20 mouse cellular contexts compared by ENCODE assay signal in genomic region chr6:132761831-132762230, GRCm38 (mm10). TPM values are rescaled to one million over a fixed set of nuclear protein-coding genes. Genes with fewer than 3 reads are reported as not detected.
DNase-seq lines count a peak whose midpoint lies in the region; ATAC-seq lines count a peak whose summit lies in the region.
"Had no signal": no experiment of that assay in that cellular context is flagged by ENCODE, and none has a peak within 500 bp of the region (broad histone marks: within the 10 kb centered on the region; RNA-seq: fewer than 3 reads in every experiment).

Gene Tas2r102 (plus strand): TSS chr6:132762131.

- no peak within 1 kb of the TSS for H3K4me3 ChIP-seq in midbrain, embryonic 11.5 days (ENCODE audit: low read depth, low read length)
- H3K4me3 ChIP-seq in midbrain, embryonic 13.5 days (replicated peaks): no peak within 1 kb of the TSS

- 86% methylated on average over 2 of the region's 2 CpGs for WGBS in midbrain, embryonic 11.5 days
- 99% methylated on average over 2 of the region's 2 CpGs for WGBS in midbrain, embryonic 13.5 days

- no peak within 1 kb of the TSS for H3K4me2 ChIP-seq in midbrain, embryonic 11.5 days
- no peak within 1 kb of the TSS for H3K4me2 ChIP-seq in midbrain, embryonic 13.5 days (replicated peaks)

- H3K9ac ChIP-seq in midbrain, embryonic 11.5 days (ENCODE audit: low read length): no peak within 1 kb of the TSS
- no peak within 1 kb of the TSS for H3K9ac ChIP-seq in midbrain, embryonic 13.5 days (replicated peaks)

- H3K4me1 ChIP-seq in midbrain, embryonic 11.5 days (ENCODE audit: control insufficient read depth, insufficient read depth, low read length): no peaks in the 10 kb centered on the region
- no peaks in the 10 kb centered on the region for H3K4me1 ChIP-seq in midbrain, embryonic 13.5 days (replicated peaks)

- H3K36me3 ChIP-seq in midbrain, embryonic 11.5 days (ENCODE audit: control insufficient read depth, insufficient read depth, low read length): no peaks in the 10 kb centered on the region
- no peaks in the 10 kb centered on the region for H3K36me3 ChIP-seq in midbrain, embryonic 13.5 days
- H3K36me3 ChIP-seq: G1E had no signal

- H3K27me3 ChIP-seq in midbrain, embryonic 11.5 days (ENCODE audit: control insufficient read depth, insufficient read depth, low read length): no peaks in the 10 kb centered on the region
- no peaks in the 10 kb centered on the region for H3K27me3 ChIP-seq in midbrain, embryonic 13.5 days
- H3K27me3 ChIP-seq: CH12.LX, Patski had no signal

- ATAC-seq in midbrain, embryonic 11.5 days (ENCODE audit: low FRiP score): no peak
- no peak for ATAC-seq in midbrain, embryonic 13.5 days
- ATAC-seq: activated CD4-positive, CD25-positive, alpha-beta regulatory T cell, adult 4 months; CD4-positive, CD25-positive, alpha-beta regulatory T cell, adult 4 months; Patski had no signal

- H3K9me3 ChIP-seq in midbrain, embryonic 11.5 days (ENCODE audit: control insufficient read depth, low read length): no peaks in the 10 kb centered on the region
- H3K9me3 ChIP-seq in midbrain, embryonic 13.5 days: no peaks in the 10 kb centered on the region

- DNase-seq in midbrain, embryonic 11.5 days (ENCODE audit: low spot score, missing footprints): peak; percentile 21
- DNase-seq: adrenal gland, adult 2 months; adrenal gland, adult 8-10 months; adrenal gland, postnatal 10 days; adrenal gland, postnatal 14 days; adrenal gland, postnatal 25 days; adrenal gland, postnatal 36 days; B cell, adult 2 months; cerebellum, adult 11 months; cerebellum, adult 11-12 months; cerebellum, adult 18-20 months; cerebellum, adult 2 months had no signal

- H3K27ac ChIP-seq in midbrain, embryonic 11.5 days (ENCODE audit: low read depth, low read length): no peak within 1 kb of the TSS
- H3K27ac ChIP-seq in midbrain, embryonic 13.5 days: no peak within 1 kb of the TSS

RNA-seq across cellular contexts. Expression of gene Tas2r102, which starts in this region (rescaled TPM):
- polyA plus RNA-seq in midbrain, embryonic 11.5 days (2014; fragmentation: Nextera tagmentation; extraction: Ambion mirVana): not detected in 2 replicates
- not detected in 2 replicates for polyA plus RNA-seq in midbrain, embryonic 13.5 days (2015; fragmentation: Nextera tagmentation; extraction: Ambion mirVana)
- polyA plus RNA-seq: activated CD4-positive, CD25-positive, alpha-beta regulatory T cell, adult 4 months; adrenal gland, adult 2 months; brain, embryonic 14.5 days; C2C12; CD4-positive, CD25-positive, alpha-beta regulatory T cell, adult 4 months; cerebellum, adult 2 months; G1E; Patski had no signal

Comparison
In these comparisons a context has a peak if more than half of its experiments do, and no peak if none do; other contexts are left out.
1. Peak in DNase-seq in midbrain, embryonic 11.5 days; RNA of the gene not detected or under 1 TPM.